Mouse (Mus musculus): ENCODE measurements around the gene B4galt1. TPM values are rescaled to one million over a fixed set of nuclear protein-coding genes. Genes with fewer than 3 reads are reported as not detected.

B4galt1 gene
- polyA plus RNA-seq, 1 experiment = 9.2 TPM

- TF ChIP-seq POLR2A (IDR thresholded peaks at IDR 0.05; ENCODE audit: borderline replicate concordance, extremely low read depth, insufficient read depth, insufficient read length, poor library complexity, severe bottlenecking) (no peak), CTCF (IDR thresholded peaks at IDR 0.05; ENCODE audit: borderline replicate concordance, extremely low read depth, insufficient read depth, insufficient read length) (no peak)
- no peak for DNase-seq (ENCODE audit: low read depth)
Observed at GRCm38 (mm10) chr4:40885883-40886282, 32.1 kb upstream of the B4galt1 start.

DNA sequence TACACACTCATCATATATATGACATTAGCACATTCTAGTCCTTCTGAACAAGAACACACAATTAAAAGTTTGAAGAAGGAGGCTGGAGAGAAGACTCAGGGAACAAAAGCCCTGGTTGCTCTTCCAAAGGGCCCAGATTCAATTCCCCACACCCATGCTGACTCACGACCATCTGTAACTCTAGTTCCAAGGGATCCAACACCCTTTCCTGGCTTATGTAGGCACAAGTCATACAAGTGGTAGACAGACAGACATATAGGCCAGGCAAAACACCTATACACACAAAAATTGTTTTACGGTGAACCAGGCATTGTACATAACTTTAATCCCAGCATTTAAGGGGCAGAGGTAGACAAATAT is 31.3 kb upstream of the B4galt1 start:
- DNase-seq (ENCODE audit: low read depth) = no peak
- TF ChIP-seq CTCF (IDR thresholded peaks at IDR 0.05; ENCODE audit: borderline replicate concordance, extremely low read depth, insufficient read depth, insufficient read length) (no peak), POLR2A (IDR thresholded peaks at IDR 0.05; ENCODE audit: borderline replicate concordance, extremely low read depth, insufficient read depth, insufficient read length, poor library complexity, severe bottlenecking) (no peak)

DNA sequence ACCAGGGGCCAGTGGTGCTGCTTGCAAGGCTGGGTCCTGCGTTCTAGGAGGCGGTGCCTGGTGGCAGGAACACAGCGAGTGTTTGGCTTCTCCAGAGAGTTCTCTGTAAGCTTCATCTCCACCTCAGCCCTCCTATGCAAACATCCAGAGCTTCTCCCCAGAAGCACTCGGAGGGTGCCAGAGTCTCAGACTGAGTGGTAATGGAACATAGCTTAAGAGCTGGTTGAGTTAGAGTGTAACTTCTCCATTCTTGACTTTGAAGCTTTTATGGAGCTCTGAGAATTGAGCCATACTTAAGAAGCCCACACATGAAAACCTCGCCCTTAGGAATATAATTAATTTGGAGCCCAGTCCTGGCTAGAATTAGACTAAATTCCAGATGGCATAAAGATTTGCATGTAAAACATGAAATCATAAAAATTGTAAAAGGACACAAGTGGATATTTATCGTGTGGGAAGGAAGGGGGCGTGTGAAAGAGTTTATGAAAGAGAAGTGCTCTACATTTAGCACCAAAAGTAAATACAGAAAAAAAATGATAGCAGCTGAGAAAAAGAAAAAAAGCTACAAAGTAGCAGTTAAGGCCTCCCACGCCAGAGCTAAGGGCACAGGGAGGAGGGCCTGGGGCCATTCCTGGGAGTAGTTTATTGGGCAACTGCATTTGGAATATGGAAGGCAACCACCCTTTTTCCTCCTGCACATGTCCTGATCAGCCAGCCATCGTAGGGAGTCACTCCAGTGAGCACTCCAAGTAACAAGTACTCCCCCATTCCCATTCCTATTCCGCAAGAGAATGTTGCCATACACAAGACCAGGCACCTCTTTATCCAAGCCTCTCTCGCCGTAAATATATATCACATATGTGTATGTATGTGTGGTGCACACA is 30.7 kb upstream of the B4galt1 start:
- no peak for DNase-seq (ENCODE audit: low read depth)
- TF ChIP-seq POLR2A (IDR thresholded peaks at IDR 0.05; ENCODE audit: borderline replicate concordance, extremely low read depth, insufficient read depth, insufficient read length, poor library complexity, severe bottlenecking) (no peak), CTCF (IDR thresholded peaks at IDR 0.05; ENCODE audit: borderline replicate concordance, extremely low read depth, insufficient read depth, insufficient read length) (no peak)

DNA sequence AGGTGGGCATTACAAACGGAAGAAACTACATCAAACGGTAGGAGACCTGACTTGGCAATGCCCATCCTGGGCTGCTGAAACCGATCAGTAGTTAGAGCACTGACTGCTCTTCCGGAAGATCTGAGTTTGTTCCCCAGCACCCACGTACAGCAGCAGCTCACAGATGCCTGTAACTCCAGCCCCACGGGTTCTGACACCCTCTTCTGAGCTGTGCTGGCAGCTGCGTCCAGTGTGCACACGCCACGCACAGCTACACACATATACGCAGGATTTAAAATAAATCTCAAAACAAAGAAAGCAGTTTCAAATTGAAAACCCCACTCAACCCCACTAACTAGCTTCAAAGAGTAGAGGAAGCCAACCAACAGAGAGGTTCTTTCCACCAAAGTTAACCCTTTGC is 29.4 kb upstream of the B4galt1 start:
- no peak for DNase-seq (ENCODE audit: low read depth)
- TF ChIP-seq CTCF (IDR thresholded peaks at IDR 0.05; ENCODE audit: borderline replicate concordance, extremely low read depth, insufficient read depth, insufficient read length) (no peak), POLR2A (IDR thresholded peaks at IDR 0.05; ENCODE audit: borderline replicate concordance, extremely low read depth, insufficient read depth, insufficient read length, poor library complexity, severe bottlenecking) (no peak)

GRCm38 (mm10) chr4:40877528-40877927 is 23.7 kb upstream of the B4galt1 start:
- TF ChIP-seq CTCF (IDR thresholded peaks at IDR 0.05; ENCODE audit: borderline replicate concordance, extremely low read depth, insufficient read depth, insufficient read length) (no peak), POLR2A (IDR thresholded peaks at IDR 0.05; ENCODE audit: borderline replicate concordance, extremely low read depth, insufficient read depth, insufficient read length, poor library complexity, severe bottlenecking) (no peak)
- DNase-seq (ENCODE audit: low read depth) = no peak

DNA sequence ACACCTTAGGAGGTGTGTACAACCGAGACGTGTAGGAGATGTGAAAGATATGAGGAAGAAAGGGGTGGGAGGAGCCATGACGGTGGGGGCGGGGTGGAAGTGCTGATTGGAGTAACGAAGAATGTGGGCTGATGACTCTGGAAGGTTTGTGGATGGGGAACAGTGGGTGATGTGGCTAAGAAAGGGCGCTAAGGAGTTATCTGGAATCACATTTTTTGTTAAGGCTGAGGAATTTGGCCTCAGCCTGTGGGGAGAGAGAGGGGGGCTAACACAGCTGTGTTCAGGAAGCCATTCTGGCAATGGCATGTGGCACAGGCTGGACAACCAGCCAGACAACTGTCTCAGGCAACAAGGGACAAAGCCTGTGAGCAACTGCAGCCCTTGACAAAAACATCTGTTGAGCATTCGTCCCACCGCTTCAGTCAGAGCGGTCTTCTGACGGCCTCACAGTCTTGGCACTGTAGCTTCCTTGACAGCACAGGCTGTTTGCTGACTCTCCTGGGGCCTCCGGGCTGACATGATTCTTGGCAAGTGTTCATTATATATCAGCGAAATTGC is 23.1 kb upstream of the B4galt1 start:
- DNase-seq (ENCODE audit: low read depth) = peak; percentile 71
- no peak for TF ChIP-seq CTCF (IDR thresholded peaks at IDR 0.05; ENCODE audit: borderline replicate concordance, extremely low read depth, insufficient read depth, insufficient read length)
- TF ChIP-seq POLR2A (IDR thresholded peaks at IDR 0.05; ENCODE audit: borderline replicate concordance, extremely low read depth, insufficient read depth, insufficient read length, poor library complexity, severe bottlenecking) = no peak

DNA sequence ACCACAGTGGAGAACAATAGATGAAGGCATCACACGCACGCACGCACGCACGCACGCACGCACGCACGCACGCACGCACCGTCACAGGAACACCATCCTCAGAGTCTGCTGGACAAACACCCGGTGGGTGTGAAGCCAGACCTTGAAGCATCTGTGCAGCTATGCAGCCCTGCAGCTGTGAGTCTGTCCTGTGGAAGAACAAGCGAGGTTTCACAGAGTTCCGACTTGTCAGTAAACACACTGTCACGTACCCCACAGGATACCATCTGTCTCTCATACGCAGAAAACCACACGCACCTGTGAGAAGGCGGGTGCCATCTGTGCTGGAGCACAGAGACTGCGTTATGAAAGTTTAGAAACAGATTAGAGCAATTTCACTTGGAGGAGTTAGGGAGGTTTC is 22.0 kb upstream of the B4galt1 start:
- TF ChIP-seq POLR2A (IDR thresholded peaks at IDR 0.05; ENCODE audit: borderline replicate concordance, extremely low read depth, insufficient read depth, insufficient read length, poor library complexity, severe bottlenecking) (no peak), CTCF (IDR thresholded peaks at IDR 0.05; ENCODE audit: borderline replicate concordance, extremely low read depth, insufficient read depth, insufficient read length) (no peak)
- DNase-seq (ENCODE audit: low read depth) = peak; percentile 73

GRCm38 (mm10) chr4:40874794-40875552 is 21.2 kb upstream of the B4galt1 start:
- no peak for DNase-seq (ENCODE audit: low read depth)
- TF ChIP-seq CTCF (IDR thresholded peaks at IDR 0.05; ENCODE audit: borderline replicate concordance, extremely low read depth, insufficient read depth, insufficient read length) (no peak), POLR2A (IDR thresholded peaks at IDR 0.05; ENCODE audit: borderline replicate concordance, extremely low read depth, insufficient read depth, insufficient read length, poor library complexity, severe bottlenecking) (no peak)

DNA sequence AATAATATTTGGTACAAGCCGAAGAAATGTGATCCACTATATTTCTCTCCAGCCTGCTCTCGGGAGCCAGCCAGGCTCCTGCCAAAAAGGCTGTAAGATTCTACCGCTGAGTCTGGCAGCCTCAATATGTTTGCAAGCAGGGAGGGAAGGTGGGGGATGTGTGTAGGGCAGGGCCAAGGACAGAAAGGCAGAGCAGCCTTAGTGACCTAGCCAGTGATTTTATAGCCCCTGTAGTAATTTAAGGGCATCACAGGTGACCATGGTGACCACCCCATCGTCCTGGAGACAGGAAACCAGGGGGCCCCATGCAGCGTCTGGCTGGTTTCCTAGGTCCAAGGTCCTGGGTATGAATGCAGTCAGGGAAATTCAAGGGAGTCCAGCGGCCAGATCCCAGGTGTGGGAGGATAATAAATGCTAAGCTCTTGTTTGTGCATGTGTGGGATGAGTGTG is 20.4 kb upstream of the B4galt1 start:
- no peak for TF ChIP-seq CTCF (IDR thresholded peaks at IDR 0.05; ENCODE audit: borderline replicate concordance, extremely low read depth, insufficient read depth, insufficient read length)
- no peak for TF ChIP-seq POLR2A (IDR thresholded peaks at IDR 0.05; ENCODE audit: borderline replicate concordance, extremely low read depth, insufficient read depth, insufficient read length, poor library complexity, severe bottlenecking)

GRCm38 (mm10) chr4:40873320-40873719 is 19.5 kb upstream of the B4galt1 start:
- no peak for DNase-seq (ENCODE audit: low read depth)
- TF ChIP-seq CTCF (IDR thresholded peaks at IDR 0.05; ENCODE audit: borderline replicate concordance, extremely low read depth, insufficient read depth, insufficient read length) (no peak), POLR2A (IDR thresholded peaks at IDR 0.05; ENCODE audit: borderline replicate concordance, extremely low read depth, insufficient read depth, insufficient read length, poor library complexity, severe bottlenecking) (no peak)

More for the DNA sequence above, 20.4 kb upstream of the B4galt1 start:
- peak; percentile 73 for DNase-seq (ENCODE audit: low read depth)

- no peak for DNase-seq (ENCODE audit: low read depth)
Observed at GRCm38 (mm10) chr4:40872129-40872528, 18.3 kb upstream of the B4galt1 start.

More at GRCm38 (mm10) chr4:40872129-40872528, 18.3 kb upstream of the B4galt1 start:
- TF ChIP-seq POLR2A (IDR thresholded peaks at IDR 0.05; ENCODE audit: borderline replicate concordance, extremely low read depth, insufficient read depth, insufficient read length, poor library complexity, severe bottlenecking) (no peak), CTCF (IDR thresholded peaks at IDR 0.05; ENCODE audit: borderline replicate concordance, extremely low read depth, insufficient read depth, insufficient read length) (no peak)
